Mouse (Mus musculus): ENCODE data around the gene Tgtp1.
"Not testable (repeated sequence)": the region's sequence is repeated elsewhere in the genome, so short reads cannot be mapped to it uniquely, and the experiment has no call there.

DNA sequence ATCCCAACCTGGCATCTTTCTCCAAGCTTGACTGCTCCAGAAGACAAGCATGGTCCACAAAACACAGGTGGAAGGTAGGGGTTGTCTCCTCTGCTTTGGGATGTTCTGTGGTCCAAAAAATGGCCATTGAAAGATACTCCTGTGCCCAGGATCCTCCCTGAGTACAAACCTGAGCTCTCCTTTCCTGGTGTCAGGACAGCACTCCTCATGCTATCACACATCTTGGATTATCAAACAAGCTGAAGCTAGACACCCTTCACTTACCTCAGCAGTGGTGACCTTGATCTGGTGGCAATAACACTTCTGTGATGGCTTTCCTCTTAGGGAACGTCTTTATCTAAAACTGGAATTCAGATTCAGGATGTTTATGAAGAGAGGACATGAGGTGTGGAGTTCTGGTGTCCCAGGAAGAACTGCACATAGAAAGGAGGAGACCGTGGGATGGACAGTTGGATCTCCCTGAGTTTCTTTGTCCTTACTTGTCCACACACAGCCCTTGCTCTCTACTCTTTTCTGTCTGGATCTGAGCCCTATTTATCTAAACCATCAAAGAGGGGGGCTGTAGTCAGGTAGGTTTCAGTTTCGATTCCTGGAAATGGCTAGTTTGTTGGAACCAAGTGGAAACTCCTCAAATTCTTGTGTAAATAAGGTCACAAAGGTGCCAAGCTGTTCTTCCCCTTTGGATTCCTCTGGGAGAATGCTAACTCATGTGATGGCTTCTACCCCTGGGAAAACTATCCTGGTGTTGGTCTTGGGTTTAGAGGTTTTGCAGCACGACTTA is 2.0 kb downstream of the Tgtp1 start, which contains the start of gene Gm12185:
- not testable (repeated sequence) for TF ChIP-seq CTCF (conservative IDR thresholded peaks at IDR 0.05; ENCODE audit: insufficient read depth, insufficient read length, low read depth, low read length); POLR2A (IDR thresholded peaks at IDR 0.05; ENCODE audit: low read depth, low read length)

Data from kidney, adult 2 months (tissue).